Mouse (Mus musculus): ENCODE results near the gene Rpl13a.

- no peak for TF ChIP-seq POLR2A (IDR thresholded peaks at IDR 0.05; ENCODE audit: extremely low read depth, insufficient read depth, low read length)
- no peak for TF ChIP-seq CTCF (IDR thresholded peaks at IDR 0.05; ENCODE audit: extremely low read depth, insufficient read depth, low read length)
These were observed 45.2 kb downstream of the Rpl13a start for GRCm38 (mm10) chr7:45083300-45083890.

Measured in cortical plate, adult 2 months (tissue).